Mouse (Mus musculus) c-Kit-positive CD71-positive TER-119-positive erythroid progenitor cells, embryonic 14.5 days (primary cell): Measurements from ENCODE around the gene Dnase1l2.
"Not testable (repeated sequence)": the region's sequence is repeated elsewhere in the genome, so short reads cannot be mapped to it uniquely, and the experiment has no call there.

Experiments
- DNase-seq: peaks from one replicate; pipeline ENCODE4 v3.0.0-alpha.2; 2013; ENCODE audit warnings: low spot score

Gene Dnase1l2

GRCm38 (mm10) chr17:24429201-24429983 lies 13.5 kb downstream of the Dnase1l2 start:
- no peak for DNase-seq

- peak; percentile 32 for DNase-seq
Measured at GRCm38 (mm10) chr17:24427170-24427557, 15.7 kb downstream of the Dnase1l2 start.

GRCm38 (mm10) chr17:24426471-24427169 lies 16.3 kb downstream of the Dnase1l2 start, which contains the start of gene Eci1:
Eci1 (plus strand) TSS chr17:24426641.
- DNase-seq: peak; percentile 88

- DNase-seq: no peak
Measured at GRCm38 (mm10) chr17:24425905-24426304, 17.0 kb downstream of the Dnase1l2 start.

- not testable (repeated sequence) for DNase-seq
Measured at GRCm38 (mm10) chr17:24425326-24425725, 17.6 kb downstream of the Dnase1l2 start.

GRCm38 (mm10) chr17:24424489-24424888 lies 18.4 kb downstream of the Dnase1l2 start:
- DNase-seq: no peak

- no peak for DNase-seq
Measured at GRCm38 (mm10) chr17:24423114-24423513, 19.8 kb downstream of the Dnase1l2 start.

- no peak for DNase-seq
Measured at GRCm38 (mm10) chr17:24416051-24416652, 26.8 kb downstream of the Dnase1l2 start.

- DNase-seq: no peak
Measured at GRCm38 (mm10) chr17:24415011-24415410, 27.9 kb downstream of the Dnase1l2 start.

GRCm38 (mm10) chr17:24414230-24414976 lies 28.5 kb downstream of the Dnase1l2 start, which contains the start of gene Rnps1:
Rnps1 (plus strand) TSS chr17:24414565.
- peak; percentile 100 for DNase-seq

- peak; percentile 52 for DNase-seq
Measured at GRCm38 (mm10) chr17:24413557-24414211, 29.2 kb downstream of the Dnase1l2 start.

- DNase-seq: no peak
Measured at GRCm38 (mm10) chr17:24407116-24407803, 35.6 kb downstream of the Dnase1l2 start.

GRCm38 (mm10) chr17:24402371-24402770 lies 40.5 kb downstream of the Dnase1l2 start:
- no peak for DNase-seq

- no peak for DNase-seq
Measured at GRCm38 (mm10) chr17:24394456-24394855, 48.4 kb downstream of the Dnase1l2 start.

GRCm38 (mm10) chr17:24393527-24393926 lies 49.4 kb downstream of the Dnase1l2 start:
- no peak for DNase-seq

GRCm38 (mm10) chr17:24391149-24391548 lies 51.8 kb downstream of the Dnase1l2 start:
- DNase-seq: no peak
